Mouse (Mus musculus): ENCODE measurements at regions not wholly inside any gene's neighbourhood (a gene's known extent, or its start where the extent isn't known, plus 50 kb on each side); places are given as distances from the start of the nearest gene placed in this dataset.
"Not testable (repeated sequence)": the region's sequence is repeated elsewhere in the genome, so short reads cannot be mapped to it uniquely, and the experiment has no call there.

GRCm38 (mm10) chr11:24925135-24925534, 847.3 kb downstream of the Bcl11a start:
- no peak for DNase-seq

- no peak for DNase-seq
Measured at GRCm38 (mm10) chr11:24943646-24944045, 865.8 kb downstream of the Bcl11a start.

- no peak for DNase-seq
Measured at GRCm38 (mm10) chr11:24951161-24951560, 873.3 kb downstream of the Bcl11a start.

GRCm38 (mm10) chr11:24972359-24972758, 894.5 kb downstream of the Bcl11a start:
- DNase-seq = no peak

- DNase-seq = peak; percentile 90
Measured at GRCm38 (mm10) chr11:24980193-24980665, 902.4 kb downstream of the Bcl11a start.

GRCm38 (mm10) chr11:24983060-24983629, 905.3 kb downstream of the Bcl11a start:
- DNase-seq = no peak

GRCm38 (mm10) chr11:25005491-25005890, 927.6 kb downstream of the Bcl11a start:
- DNase-seq = no peak

GRCm38 (mm10) chr11:25026786-25027185, 948.9 kb downstream of the Bcl11a start:
- DNase-seq = no peak

- no peak for DNase-seq
Measured at GRCm38 (mm10) chr11:25040983-25041382, 963.1 kb downstream of the Bcl11a start.

- no peak for DNase-seq
Measured at GRCm38 (mm10) chr11:25042763-25043162, 964.9 kb downstream of the Bcl11a start.

GRCm38 (mm10) chr11:25045339-25045738, 967.5 kb downstream of the Bcl11a start:
- no peak for DNase-seq

- DNase-seq = no peak
Measured at GRCm38 (mm10) chr11:25045977-25046376, 968.1 kb downstream of the Bcl11a start.

- DNase-seq = no peak
Measured at GRCm38 (mm10) chr11:25055698-25056097, 977.8 kb downstream of the Bcl11a start.

GRCm38 (mm10) chr11:25057093-25057521, 979.3 kb downstream of the Bcl11a start:
- no peak for DNase-seq

GRCm38 (mm10) chr11:25057543-25057942, 979.7 kb downstream of the Bcl11a start:
- DNase-seq = no peak

- no peak for DNase-seq
Measured at GRCm38 (mm10) chr11:25063042-25063441, 985.2 kb downstream of the Bcl11a start.

- no peak for DNase-seq
Measured at GRCm38 (mm10) chr11:25063978-25064377, 986.1 kb downstream of the Bcl11a start.

GRCm38 (mm10) chr11:25099976-25100375, 1022.1 kb downstream of the Bcl11a start:
- DNase-seq = not testable (repeated sequence)

- no peak for DNase-seq
Measured at GRCm38 (mm10) chr11:25104432-25104831, 1026.6 kb downstream of the Bcl11a start.

GRCm38 (mm10) chr11:25124458-25124857, 1046.6 kb downstream of the Bcl11a start:
- DNase-seq = no peak

GRCm38 (mm10) chr11:25142226-25142625, 1064.4 kb downstream of the Bcl11a start:
- peak; percentile 11 for DNase-seq

GRCm38 (mm10) chr11:25142833-25143232, 1065.0 kb downstream of the Bcl11a start:
- no peak for DNase-seq

- DNase-seq = no peak
Measured at GRCm38 (mm10) chr11:25147287-25147686, 1063.3 kb downstream of the 5730522E02Rik start.

GRCm38 (mm10) chr11:25156705-25157104, 1053.9 kb downstream of the 5730522E02Rik start:
- no peak for DNase-seq
